Mouse (Mus musculus): Measurements from ENCODE around the gene Myo19. TPM values are rescaled to one million over a fixed set of nuclear protein-coding genes. Genes with fewer than 3 reads are reported as not detected.

Myo19 gene
- polyA plus RNA-seq, 1 experiment from 2014 or later, result 5.7 TPM

- Histone ChIP-seq H3K36me3 (ENCODE audit: control insufficient read depth, insufficient read depth, low read length) (peaks cover 15% of the 10 kb centered on the region), H3K4me1 (replicated peaks; ENCODE audit: control insufficient read depth, insufficient read depth) (no peaks in the 10 kb centered on the region), H3K4me2 (replicated peaks; ENCODE audit: low read depth) (no peak overlapping the region), H3K27me3 (ENCODE audit: control insufficient read depth, insufficient read depth, low read length) (no peaks in the 10 kb centered on the region), H3K9ac (ENCODE audit: low read length) (no peak overlapping the region), H3K9me3 (ENCODE audit: control insufficient read depth, low read length) (no peaks in the 10 kb centered on the region), H3K27ac (replicated peaks) (no peak overlapping the region), H3K4me3 (ENCODE audit: low read depth, low read length) (no peak overlapping the region)
- DNase-seq (ENCODE audit: low spot score) (no peak), ATAC-seq (ENCODE audit: low FRiP score, low TSS enrichment) (no peak)
- WGBS, result 78% methylated on average over 4 of the region's 4 CpGs
- TF ChIP-seq CTCF (IDR thresholded peaks at IDR 0.05; ENCODE audit: low read depth) (no peak), EP300 (optimal IDR thresholded peaks at IDR 0.05) (no peak)
Observed at GRCm38 (mm10) chr11:84910411-84910810, 30.5 kb downstream of the Myo19 start.

GRCm38 (mm10) chr11:84914673-84915072, 34.7 kb downstream of the Myo19 start:
- peaks cover 14% of the 10 kb centered on the region for H3K36me3 ChIP-seq (ENCODE audit: control insufficient read depth, insufficient read depth, low read length)
- H3K9me3 ChIP-seq (ENCODE audit: control insufficient read depth, low read length), result no peaks in the 10 kb centered on the region
- H3K4me3 ChIP-seq (ENCODE audit: low read depth, low read length), result no peak overlapping the region
- H3K9ac ChIP-seq (ENCODE audit: low read length), result no peak overlapping the region
- WGBS, result 83% methylated on average over 5 of the region's 5 CpGs
- H3K27me3 ChIP-seq (ENCODE audit: control insufficient read depth, insufficient read depth, low read length), result no peaks in the 10 kb centered on the region
- no peak overlapping the region for H3K4me2 ChIP-seq (replicated peaks; ENCODE audit: low read depth)
- no peaks in the 10 kb centered on the region for H3K4me1 ChIP-seq (replicated peaks; ENCODE audit: control insufficient read depth, insufficient read depth)
- TF ChIP-seq CTCF (IDR thresholded peaks at IDR 0.05; ENCODE audit: low read depth) (peak; percentile 15; the same call in 1 of the 2 replicates), EP300 (optimal IDR thresholded peaks at IDR 0.05) (no peak)
- DNase-seq (ENCODE audit: low spot score) (no peak), ATAC-seq (ENCODE audit: low FRiP score, low TSS enrichment) (no peak)
- no peak overlapping the region for H3K27ac ChIP-seq (replicated peaks)

- ATAC-seq (ENCODE audit: low FRiP score, low TSS enrichment) (peak; percentile 93), DNase-seq (ENCODE audit: low spot score) (peak; percentile 83)
- Histone ChIP-seq H3K9me3 (ENCODE audit: control insufficient read depth, low read length) (no peaks in the 10 kb centered on the region), H3K4me3 (ENCODE audit: low read depth, low read length) (peak within 1 kb of the TSS; percentile 75), H3K27ac (replicated peaks) (no peak within 1 kb of the TSS), H3K9ac (ENCODE audit: low read length) (peak within 1 kb of the TSS; percentile 83), H3K4me2 (replicated peaks; ENCODE audit: low read depth) (peak within 1 kb of the TSS; percentile 87), H3K4me1 (replicated peaks; ENCODE audit: control insufficient read depth, insufficient read depth) (no peaks in the 10 kb centered on the region), H3K27me3 (ENCODE audit: control insufficient read depth, insufficient read depth, low read length) (no peaks in the 10 kb centered on the region), H3K36me3 (ENCODE audit: control insufficient read depth, insufficient read depth, low read length) (peaks cover 7% of the 10 kb centered on the region; the same call in 1 of the 2 replicates)
- peak; percentile 26; the same call in 1 of the 2 replicates for TF ChIP-seq CTCF (IDR thresholded peaks at IDR 0.05; ENCODE audit: low read depth)
- no peak for TF ChIP-seq EP300 (optimal IDR thresholded peaks at IDR 0.05)
- WGBS, result 4% methylated on average over 34 of the region's 34 CpGs
Observed at GRCm38 (mm10) chr11:84916053-84916702, 36.2 kb downstream of the Myo19 start, which contains the start of gene Znhit3. Gene Znhit3, minus strand, starts transcription at chr11:84916366.

- no peaks in the 10 kb centered on the region for H3K4me1 ChIP-seq (replicated peaks; ENCODE audit: control insufficient read depth, insufficient read depth)
- H3K27me3 ChIP-seq (ENCODE audit: control insufficient read depth, insufficient read depth, low read length), result no peaks in the 10 kb centered on the region
- 56% methylated on average over 7 of the region's 7 CpGs for WGBS
- H3K27ac ChIP-seq (replicated peaks), result no peak overlapping the region
- TF ChIP-seq CTCF (IDR thresholded peaks at IDR 0.05; ENCODE audit: low read depth) (no peak), EP300 (optimal IDR thresholded peaks at IDR 0.05) (no peak)
- H3K4me2 ChIP-seq (replicated peaks; ENCODE audit: low read depth), result peak overlapping the region; percentile 87
- no peak for DNase-seq (ENCODE audit: low spot score)
- H3K4me3 ChIP-seq (ENCODE audit: low read depth, low read length), result peak overlapping the region; percentile 75
- 0 out of 2 replicates have a peak overlapping the region, but pooled peaks have one; percentile 27 for H3K9ac ChIP-seq (ENCODE audit: low read length)
- H3K36me3 ChIP-seq (ENCODE audit: control insufficient read depth, insufficient read depth, low read length), result 0 out of 2 replicates have a peak, but pooled peaks cover 3% of the 10 kb centered on the region
- ATAC-seq (ENCODE audit: low FRiP score, low TSS enrichment), result no peak
- no peaks in the 10 kb centered on the region for H3K9me3 ChIP-seq (ENCODE audit: control insufficient read depth, low read length)
Observed at GRCm38 (mm10) chr11:84916703-84917300, 36.9 kb downstream of the Myo19 start.

GRCm38 (mm10) chr11:84918425-84918824, 38.5 kb downstream of the Myo19 start:
- no peak for TF ChIP-seq EP300 (optimal IDR thresholded peaks at IDR 0.05)
- peak; percentile 97 for TF ChIP-seq CTCF (IDR thresholded peaks at IDR 0.05; ENCODE audit: low read depth)
- ATAC-seq (ENCODE audit: low FRiP score, low TSS enrichment), result peak; percentile 81; the same call in 1 of the 2 replicates
- H3K9ac ChIP-seq (ENCODE audit: low read length), result no peak overlapping the region
- H3K36me3 ChIP-seq (ENCODE audit: control insufficient read depth, insufficient read depth, low read length), result 0 out of 2 replicates have a peak, but pooled peaks cover under 1% of the 10 kb centered on the region
- DNase-seq (ENCODE audit: low spot score), result peak; percentile 90
- H3K9me3 ChIP-seq (ENCODE audit: control insufficient read depth, low read length), result no peaks in the 10 kb centered on the region
- H3K4me2 ChIP-seq (replicated peaks; ENCODE audit: low read depth), result peak overlapping the region; percentile 32; the same call in 1 of the 2 replicates
- H3K27me3 ChIP-seq (ENCODE audit: control insufficient read depth, insufficient read depth, low read length), result no peaks in the 10 kb centered on the region
- no peak overlapping the region for H3K27ac ChIP-seq (replicated peaks)
- no peaks in the 10 kb centered on the region for H3K4me1 ChIP-seq (replicated peaks; ENCODE audit: control insufficient read depth, insufficient read depth)
- 3% methylated on average over 16 of the region's 16 CpGs for WGBS
- H3K4me3 ChIP-seq (ENCODE audit: low read depth, low read length), result no peak overlapping the region

GRCm38 (mm10) chr11:84919276-84919675, 39.3 kb downstream of the Myo19 start:
- ATAC-seq (ENCODE audit: low FRiP score, low TSS enrichment) (no peak), DNase-seq (ENCODE audit: low spot score) (peak; percentile 34)
- TF ChIP-seq CTCF (IDR thresholded peaks at IDR 0.05; ENCODE audit: low read depth) (peak; percentile 68), EP300 (optimal IDR thresholded peaks at IDR 0.05) (no peak)
- 43% methylated on average over 3 of the region's 3 CpGs for WGBS
- H3K4me2 ChIP-seq (replicated peaks; ENCODE audit: low read depth), result no peak overlapping the region
- no peaks in the 10 kb centered on the region for H3K27me3 ChIP-seq (ENCODE audit: control insufficient read depth, insufficient read depth, low read length)
- H3K4me1 ChIP-seq (replicated peaks; ENCODE audit: control insufficient read depth, insufficient read depth), result no peaks in the 10 kb centered on the region
- no peaks in the 10 kb centered on the region for H3K36me3 ChIP-seq (ENCODE audit: control insufficient read depth, insufficient read depth, low read length)
- no peak overlapping the region for H3K4me3 ChIP-seq (ENCODE audit: low read depth, low read length)
- no peak overlapping the region for H3K27ac ChIP-seq (replicated peaks)
- no peaks in the 10 kb centered on the region for H3K9me3 ChIP-seq (ENCODE audit: control insufficient read depth, low read length)
- H3K9ac ChIP-seq (ENCODE audit: low read length), result no peak overlapping the region
